Mouse (Mus musculus): Measurements from ENCODE around the gene Pik3c2a. TPM values are rescaled to one million over a fixed set of nuclear protein-coding genes. Genes with fewer than 3 reads are reported as not detected.

Pik3c2a gene
- polyA plus RNA-seq, 1 experiment from 2014 or later = 24.2 TPM

DNA sequence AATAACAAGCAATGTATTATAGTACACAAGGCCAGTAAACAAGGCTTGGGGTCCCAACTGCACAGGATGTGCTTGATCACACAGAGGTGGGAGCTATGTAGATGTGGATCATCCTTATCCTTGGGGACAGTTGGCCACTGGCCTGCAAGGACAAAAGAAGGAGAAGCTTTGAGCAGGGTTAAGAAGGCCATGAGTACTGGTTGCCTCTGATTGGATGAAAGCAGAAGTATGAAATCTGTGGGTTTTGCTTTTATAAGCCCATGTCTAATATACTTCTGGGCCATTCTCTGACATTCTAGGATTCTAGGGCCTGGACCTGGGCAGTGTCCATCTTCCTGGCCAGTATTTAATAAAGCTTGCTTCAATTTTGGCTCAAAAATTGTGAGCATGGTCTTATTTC lies 32.6 kb upstream of the Pik3c2a start:
- Histone ChIP-seq H3K9me3 (ENCODE audit: control insufficient read depth, low read length) (no peaks in the 10 kb centered on the region), H3K27me3 (ENCODE audit: control insufficient read depth, insufficient read depth, low read length) (no peaks in the 10 kb centered on the region), H3K27ac (replicated peaks in 1 of 2; ENCODE audit: control insufficient read depth in 1 of 2, insufficient read depth in 1 of 2, low read depth in 2 of 2, low read length in 2 of 2) (no peak overlapping the region), H3K4me3 (ENCODE audit: control insufficient read depth in 1 of 2, insufficient read depth in 1 of 2, low read depth in 1 of 2, low read length in 2 of 2) (no peak overlapping the region), H3K36me3 (ENCODE audit: control insufficient read depth, insufficient read depth, low read length) (no peaks in the 10 kb centered on the region), H3K9ac (ENCODE audit: low read length) (no peak overlapping the region), H3K4me1 (ENCODE audit: control insufficient read depth in 2 of 2, insufficient read depth in 2 of 2, low read length in 2 of 2) (no peaks in the 10 kb centered on the region), H3K4me2 (ENCODE audit: low read length) (no peak overlapping the region)
- ATAC-seq (ENCODE audit: insufficient number of reproducible peaks, insufficient read depth, low FRiP score, low read depth) = no peak

DNA sequence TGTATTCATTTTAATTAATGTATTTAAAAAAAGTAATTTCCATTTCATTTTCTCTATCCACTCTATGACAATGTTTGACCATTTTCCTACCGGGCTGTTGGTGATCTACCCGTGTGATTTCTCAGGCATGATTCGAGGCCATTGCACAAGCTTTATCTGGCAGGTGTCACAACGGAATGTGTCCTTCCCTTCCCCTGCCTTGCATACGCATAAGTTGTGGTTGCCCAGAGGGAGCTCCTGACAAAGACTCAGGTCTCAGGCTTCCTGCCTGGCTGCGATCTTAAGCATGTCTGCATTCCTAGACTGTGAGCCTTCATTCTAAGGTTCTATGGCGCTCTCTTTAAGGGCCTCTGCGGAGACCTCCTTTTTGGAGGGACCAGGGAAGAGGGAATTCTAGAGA lies 18.9 kb upstream of the Pik3c2a start:
- 17% methylated on average over 8 of the region's 8 CpGs for WGBS

GRCm38 (mm10) chr7:116458985-116459441 lies 15.8 kb upstream of the Pik3c2a start:
- H3K4me2 ChIP-seq (ENCODE audit: low read length) = no peak overlapping the region
- H3K4me3 ChIP-seq (ENCODE audit: control insufficient read depth in 1 of 2, insufficient read depth in 1 of 2, low read depth in 1 of 2, low read length in 2 of 2) = no peak overlapping the region
- no peak overlapping the region for H3K27ac ChIP-seq (replicated peaks in 1 of 2; ENCODE audit: control insufficient read depth in 1 of 2, insufficient read depth in 1 of 2, low read depth in 2 of 2, low read length in 2 of 2)
- no peaks in the 10 kb centered on the region for H3K36me3 ChIP-seq (ENCODE audit: control insufficient read depth, insufficient read depth, low read length)
- H3K9me3 ChIP-seq (ENCODE audit: control insufficient read depth, low read length) = no peaks in the 10 kb centered on the region
- WGBS = 16% methylated on average over 3 of the region's 3 CpGs
- peaks cover 2 to 7% of the 10 kb centered on the region in 2 experiments; a peak in 3 of 4 replicates for H3K4me1 ChIP-seq (ENCODE audit: control insufficient read depth in 2 of 2, insufficient read depth in 2 of 2, low read length in 2 of 2)
- no peak for ATAC-seq (ENCODE audit: insufficient number of reproducible peaks, insufficient read depth, low FRiP score, low read depth)
- H3K27me3 ChIP-seq (ENCODE audit: control insufficient read depth, insufficient read depth, low read length) = no peaks in the 10 kb centered on the region
- no peak overlapping the region for H3K9ac ChIP-seq (ENCODE audit: low read length)

More for the DNA sequence above, 18.9 kb upstream of the Pik3c2a start:
- H3K4me3 ChIP-seq (ENCODE audit: control insufficient read depth in 1 of 2, insufficient read depth in 1 of 2, low read depth in 1 of 2, low read length in 2 of 2) = no peak overlapping the region
- 0 out of 4 replicates have a peak overlapping the region, but pooled peaks of 1 of the 2 experiments have one; percentile 14 for H3K27ac ChIP-seq (replicated peaks in 1 of 2; ENCODE audit: control insufficient read depth in 1 of 2, insufficient read depth in 1 of 2, low read depth in 2 of 2, low read length in 2 of 2)
- H3K27me3 ChIP-seq (ENCODE audit: control insufficient read depth, insufficient read depth, low read length) = no peaks in the 10 kb centered on the region
- ATAC-seq (ENCODE audit: insufficient number of reproducible peaks, insufficient read depth, low FRiP score, low read depth) = no peak
- H3K4me1 ChIP-seq (ENCODE audit: control insufficient read depth in 2 of 2, insufficient read depth in 2 of 2, low read length in 2 of 2) = peaks cover 2 to 7% of the 10 kb centered on the region in 2 experiments; a peak in 3 of 4 replicates
- H3K9ac ChIP-seq (ENCODE audit: low read length) = peak overlapping the region; percentile 16; the same call in 1 of the 2 replicates
- H3K36me3 ChIP-seq (ENCODE audit: control insufficient read depth, insufficient read depth, low read length) = no peaks in the 10 kb centered on the region
- H3K4me2 ChIP-seq (ENCODE audit: low read length) = no peak overlapping the region
- no peaks in the 10 kb centered on the region for H3K9me3 ChIP-seq (ENCODE audit: control insufficient read depth, low read length)

- no peak overlapping the region for H3K9ac ChIP-seq (ENCODE audit: low read length)
- H3K4me3 ChIP-seq (ENCODE audit: control insufficient read depth in 1 of 2, insufficient read depth in 1 of 2, low read depth in 1 of 2, low read length in 2 of 2) = no peak overlapping the region
- H3K27ac ChIP-seq (replicated peaks in 1 of 2; ENCODE audit: control insufficient read depth in 1 of 2, insufficient read depth in 1 of 2, low read depth in 2 of 2, low read length in 2 of 2) = no peak overlapping the region
- 69% methylated on average over 6 of the region's 6 CpGs for WGBS
- no peaks in the 10 kb centered on the region for H3K36me3 ChIP-seq (ENCODE audit: control insufficient read depth, insufficient read depth, low read length)
- no peak overlapping the region for H3K4me2 ChIP-seq (ENCODE audit: low read length)
- no peak for ATAC-seq (ENCODE audit: insufficient number of reproducible peaks, insufficient read depth, low FRiP score, low read depth)
- H3K27me3 ChIP-seq (ENCODE audit: control insufficient read depth, insufficient read depth, low read length) = no peaks in the 10 kb centered on the region
- H3K4me1 ChIP-seq (ENCODE audit: control insufficient read depth in 2 of 2, insufficient read depth in 2 of 2, low read length in 2 of 2) = peaks cover under 1 to 4% of the 10 kb centered on the region in 2 experiments; a peak in 3 of 4 replicates
- no peaks in the 10 kb centered on the region for H3K9me3 ChIP-seq (ENCODE audit: control insufficient read depth, low read length)
Observed at GRCm38 (mm10) chr7:116457391-116457790, 14.1 kb upstream of the Pik3c2a start.

- 62% methylated on average over 4 of the region's 4 CpGs for WGBS
- Histone ChIP-seq H3K4me2 (ENCODE audit: low read length) (no peak overlapping the region), H3K27ac (replicated peaks in 1 of 2; ENCODE audit: control insufficient read depth in 1 of 2, insufficient read depth in 1 of 2, low read depth in 2 of 2, low read length in 2 of 2) (no peak overlapping the region), H3K9me3 (ENCODE audit: control insufficient read depth, low read length) (no peaks in the 10 kb centered on the region), H3K4me3 (ENCODE audit: control insufficient read depth in 1 of 2, insufficient read depth in 1 of 2, low read depth in 1 of 2, low read length in 2 of 2) (no peak overlapping the region), H3K27me3 (ENCODE audit: control insufficient read depth, insufficient read depth, low read length) (no peaks in the 10 kb centered on the region), H3K4me1 (ENCODE audit: control insufficient read depth in 2 of 2, insufficient read depth in 2 of 2, low read length in 2 of 2) (no peaks in the 10 kb centered on the region; a peak in 1 of 4 replicates), H3K36me3 (ENCODE audit: control insufficient read depth, insufficient read depth, low read length) (no peaks in the 10 kb centered on the region), H3K9ac (ENCODE audit: low read length) (no peak overlapping the region)
- ATAC-seq (ENCODE audit: insufficient number of reproducible peaks, insufficient read depth, low FRiP score, low read depth) = no peak
Observed at GRCm38 (mm10) chr7:116456964-116457363, 13.7 kb upstream of the Pik3c2a start.

DNA sequence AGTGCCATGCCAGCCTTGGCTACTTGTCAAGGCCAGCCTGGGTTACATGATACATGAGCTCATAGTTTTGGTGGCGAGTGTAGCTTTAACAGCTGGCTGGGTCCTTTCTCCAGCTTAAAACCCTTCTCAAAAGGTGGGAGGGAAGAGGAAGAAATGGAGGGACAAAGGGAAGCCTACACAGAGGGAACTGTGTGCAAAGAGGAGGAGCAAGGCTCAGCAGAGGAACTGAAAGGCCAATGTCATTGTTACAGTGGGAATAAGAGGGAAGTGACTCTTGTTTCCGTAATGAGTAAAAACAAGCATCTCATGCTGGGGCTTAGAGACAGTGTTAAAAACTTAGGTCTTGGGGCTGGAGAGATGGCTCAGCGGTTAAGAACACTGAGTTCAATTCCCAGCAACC lies 3.4 kb upstream of the Pik3c2a start:
- Histone ChIP-seq H3K4me1 (ENCODE audit: control insufficient read depth in 2 of 2, insufficient read depth in 2 of 2, low read length in 2 of 2) (peaks cover 2 to 17% of the 10 kb centered on the region in 2 experiments; a peak in 3 of 4 replicates), H3K27me3 (ENCODE audit: control insufficient read depth, insufficient read depth, low read length) (no peaks in the 10 kb centered on the region), H3K4me3 (ENCODE audit: control insufficient read depth in 1 of 2, insufficient read depth in 1 of 2, low read depth in 1 of 2, low read length in 2 of 2) (no peak overlapping the region), H3K36me3 (ENCODE audit: control insufficient read depth, insufficient read depth, low read length) (no peaks in the 10 kb centered on the region), H3K27ac (replicated peaks in 1 of 2; ENCODE audit: control insufficient read depth in 1 of 2, insufficient read depth in 1 of 2, low read depth in 2 of 2, low read length in 2 of 2) (no peak overlapping the region), H3K4me2 (ENCODE audit: low read length) (no peak overlapping the region), H3K9ac (ENCODE audit: low read length) (no peak overlapping the region), H3K9me3 (ENCODE audit: control insufficient read depth, low read length) (no peaks in the 10 kb centered on the region)
- WGBS = 88% methylated on average over 3 of the region's 3 CpGs
- no peak for ATAC-seq (ENCODE audit: insufficient number of reproducible peaks, insufficient read depth, low FRiP score, low read depth)

GRCm38 (mm10) chr7:116444326-116444809 lies 1.1 kb upstream of the Pik3c2a start:
- Histone ChIP-seq H3K36me3 (ENCODE audit: control insufficient read depth, insufficient read depth, low read length) (no peaks in the 10 kb centered on the region), H3K4me3 (ENCODE audit: control insufficient read depth in 1 of 2, insufficient read depth in 1 of 2, low read depth in 1 of 2, low read length in 2 of 2) (peak overlapping the region; percentile 70 to 91), H3K9me3 (ENCODE audit: control insufficient read depth, low read length) (no peaks in the 10 kb centered on the region), H3K9ac (ENCODE audit: low read length) (peak overlapping the region; percentile 91), H3K4me1 (ENCODE audit: control insufficient read depth in 2 of 2, insufficient read depth in 2 of 2, low read length in 2 of 2) (peaks cover 2 to 27% of the 10 kb centered on the region in 2 experiments; a peak in 3 of 4 replicates), H3K27ac (replicated peaks in 1 of 2; ENCODE audit: control insufficient read depth in 1 of 2, insufficient read depth in 1 of 2, low read depth in 2 of 2, low read length in 2 of 2) (peak overlapping the region; percentile 84 to 92), H3K4me2 (ENCODE audit: low read length) (peak overlapping the region; percentile 93), H3K27me3 (ENCODE audit: control insufficient read depth, insufficient read depth, low read length) (no peaks in the 10 kb centered on the region)
- no peak for ATAC-seq (ENCODE audit: insufficient number of reproducible peaks, insufficient read depth, low FRiP score, low read depth)
- 3% methylated on average over 2 of the region's 2 CpGs for WGBS

All from heart, embryonic 14.5 days (tissue).